Mouse (Mus musculus) lung, postnatal 0 days (tissue): ENCODE results near the gene Coasy.

Experiments
- CTCF ChIP-seq: IDR thresholded peaks from 2 replicates; pipeline ENCODE4 v1.5.1; 2016; ENCODE audit warnings: antibody characterized with exemption, mild to moderate bottlenecking
- EP300 ChIP-seq: IDR thresholded peaks from 2 replicates; pipeline ENCODE4 v1.6.1; 2016; ENCODE audit warnings: antibody characterized with exemption, mild to moderate bottlenecking, control low read depth

DNA sequence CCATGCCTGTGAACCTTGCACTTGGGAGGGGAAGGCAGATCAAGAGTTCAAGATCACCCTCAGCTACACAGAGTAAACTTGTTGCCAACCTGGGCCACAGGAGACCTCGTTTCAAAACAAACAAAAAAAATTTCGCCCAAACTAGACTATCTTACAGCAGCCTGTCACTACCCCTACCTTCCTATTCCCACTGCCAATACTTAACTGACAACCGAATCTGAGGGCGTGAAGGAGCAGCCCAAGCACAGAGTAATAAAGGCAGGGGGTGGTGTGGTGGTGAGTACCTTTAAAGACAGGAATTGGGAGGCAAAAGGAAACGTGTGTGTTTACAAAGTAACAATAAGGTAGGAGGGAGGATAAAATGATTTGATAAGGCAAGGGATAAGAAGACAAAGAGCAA, 28.3 kb downstream of the Coasy start:
- TF ChIP-seq EP300 (no peak), CTCF (no peak)
